Mouse (Mus musculus): ENCODE data around the gene Gm37240.

GRCm38 (mm10) chr3:85117014-85117413 is 770.3 kb downstream of the Gm37240 start:
- TF ChIP-seq POLR2A (IDR thresholded peaks at IDR 0.05; ENCODE audit: borderline replicate concordance, insufficient read depth, low read length), result no peak
- no peak for TF ChIP-seq CTCF (IDR thresholded peaks at IDR 0.05; ENCODE audit: borderline replicate concordance, insufficient read depth, low read depth, low read length)
